Mouse (Mus musculus) mouse embryonic stem cell (cell line): ENCODE results near the gene Nlrp9a.
"Not testable (repeated sequence)": the region's sequence is repeated elsewhere in the genome, so short reads cannot be mapped to it uniquely, and the experiment has no call there.

Source experiments
- in situ Hi-C, 2 experiments: fragments of 300-500 bp; cut with MboI; formaldehyde crosslinking; loops; 1 replicate in 1 of 2; 3 replicates in 1 of 2; pipeline ENCODE4 v1.14.3; 2019 to 2020; ENCODE audit warnings: low sequenced_read_pairs in 2 of 2, low pct_unique_long_range_greater_than_20kb in 1 of 2, mixed read lengths in 1 of 2; ENCODE audit not compliant: unreplicated experiment in 1 of 2

Gene Nlrp9a

DNA sequence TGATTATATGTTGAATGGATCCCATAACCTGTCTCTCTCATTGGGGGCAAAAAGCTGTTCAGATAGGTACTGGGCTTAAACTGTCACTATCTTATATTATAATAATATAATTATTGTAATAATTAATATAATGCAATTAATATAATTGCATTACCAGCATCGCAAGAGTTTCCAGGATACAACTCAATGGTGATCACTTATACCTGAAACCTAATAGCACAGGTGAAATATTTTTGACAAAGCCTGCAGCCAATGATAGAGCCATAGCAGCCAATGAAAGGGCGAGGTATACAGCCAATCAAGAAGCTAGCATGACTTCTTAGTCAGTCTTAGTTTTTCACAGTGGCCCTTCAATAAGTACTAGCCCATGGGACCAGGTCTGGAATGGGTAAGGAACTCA is at the start of gene Nlrp9a:
TSS of gene Nlrp9a (plus strand) at position 301 of the 400 bp plus-strand sequence.
- in situ Hi-C loops: not testable (repeated sequence)

DNA sequence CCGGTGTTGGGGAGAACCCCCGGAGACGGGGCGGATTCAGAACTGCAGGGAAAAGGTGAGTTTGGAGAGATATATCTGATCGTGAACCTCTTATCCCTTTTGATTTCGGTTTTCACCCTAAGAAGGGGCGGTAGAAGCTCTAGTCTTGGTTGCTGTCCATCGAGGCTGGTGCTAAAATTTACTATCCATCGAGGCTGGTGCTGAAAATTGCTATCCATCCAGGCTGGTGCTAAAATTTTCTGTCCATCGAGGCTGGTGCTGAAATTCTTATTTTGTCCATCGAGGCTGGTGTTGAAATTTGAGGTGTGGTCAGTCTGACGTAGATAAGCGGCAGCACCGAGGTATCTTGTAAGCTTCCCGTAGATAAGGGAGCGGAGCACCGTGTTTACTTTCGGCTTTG is 45.3 kb upstream of the Nlrp9a start:
- in situ Hi-C loops: not testable (repeated sequence)

DNA sequence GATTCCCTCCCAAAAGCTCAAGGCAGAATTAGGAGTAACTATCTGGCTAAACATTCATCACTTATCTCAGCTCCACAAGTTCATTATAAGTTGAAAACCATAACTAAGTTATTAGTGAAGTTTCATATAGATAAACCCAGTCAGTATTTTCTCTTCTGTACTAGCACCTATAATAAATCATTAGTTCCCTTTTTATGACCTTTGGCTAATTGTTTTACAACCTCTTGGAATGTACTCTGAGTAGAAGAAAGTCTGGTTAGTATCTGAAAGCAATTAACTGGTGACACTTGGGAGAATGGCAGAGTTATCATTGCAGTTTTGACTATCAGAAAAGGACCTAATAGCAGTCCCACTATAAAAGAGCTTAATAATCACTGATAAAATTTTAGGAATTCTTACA is 54.3 kb downstream of the Nlrp9a start:
- in situ Hi-C loops: no loop called here

DNA sequence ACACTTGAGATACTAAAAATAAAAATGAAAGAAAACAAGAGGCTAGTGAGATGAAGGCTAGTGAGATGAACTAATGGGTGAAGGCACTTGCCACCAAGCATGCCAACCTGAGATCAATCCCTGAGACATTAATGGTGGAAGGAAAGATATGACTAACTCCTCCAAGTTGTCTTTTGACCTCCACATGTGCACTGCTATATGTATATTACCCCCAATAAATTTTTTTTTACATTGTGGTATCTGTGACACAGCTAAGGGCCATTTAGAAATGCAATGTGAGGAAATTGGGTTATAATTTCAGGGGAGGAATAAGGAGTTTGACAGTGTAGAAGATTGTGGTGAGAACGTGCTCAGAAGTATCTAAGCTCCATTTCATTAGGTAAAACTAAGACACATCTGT is 55.0 kb downstream of the Nlrp9a start:
- in situ Hi-C loops: no loop called here

DNA sequence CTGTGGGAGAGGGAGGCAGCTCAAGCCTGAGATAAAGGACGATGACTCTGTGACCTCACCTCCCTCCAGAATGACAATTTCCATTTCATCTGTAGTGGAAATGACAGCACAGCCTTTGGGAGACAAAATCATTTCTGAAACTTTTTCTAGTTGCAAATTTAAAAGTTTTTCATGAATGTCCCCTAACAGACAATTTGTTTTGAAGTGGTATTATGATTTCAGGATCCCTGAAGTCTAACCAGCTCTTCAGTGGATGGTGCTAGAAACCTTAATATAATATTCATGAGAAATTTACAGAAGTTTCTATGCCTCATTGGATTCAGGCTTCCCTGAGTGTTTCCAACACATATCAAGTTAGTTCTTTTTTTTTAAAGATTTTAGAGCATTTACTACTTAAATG is 83.5 kb downstream of the Nlrp9a start, which contains the start of gene Vmn1r185:
TSS of gene Vmn1r185 (minus strand) at position 101 of the 400 bp plus-strand sequence.
- in situ Hi-C loops: loop anchor here in 1 of 2 experiments (5.0 kb wide), 1 partner anchor 356 kb away; the partner anchor contains the start of gene Vmn1r184
